Mouse (Mus musculus) olfactory bulb, adult 2 months (tissue): ENCODE measurements at regions not wholly inside any gene's neighbourhood (a gene's known extent, or its start where the extent isn't known, plus 50 kb on each side); places are given as distances from the start of the nearest gene placed in this dataset.

ENCODE experiments used
- CTCF ChIP-seq: fragments of 200-500 bp; IDR thresholded peaks from 2 replicates; pipeline ENCODE4 v1.5.1; 2012; ENCODE audit warnings: low read depth, mild to moderate bottlenecking, low read length, moderate library complexity; ENCODE audit not compliant: insufficient read depth
- POLR2A ChIP-seq: fragments of 200-500 bp; IDR thresholded peaks from 2 replicates; pipeline ENCODE4 v1.6.1; 2012; ENCODE audit warnings: mild to moderate bottlenecking, low read depth, low read length, moderate library complexity; ENCODE audit not compliant: insufficient read depth

DNA sequence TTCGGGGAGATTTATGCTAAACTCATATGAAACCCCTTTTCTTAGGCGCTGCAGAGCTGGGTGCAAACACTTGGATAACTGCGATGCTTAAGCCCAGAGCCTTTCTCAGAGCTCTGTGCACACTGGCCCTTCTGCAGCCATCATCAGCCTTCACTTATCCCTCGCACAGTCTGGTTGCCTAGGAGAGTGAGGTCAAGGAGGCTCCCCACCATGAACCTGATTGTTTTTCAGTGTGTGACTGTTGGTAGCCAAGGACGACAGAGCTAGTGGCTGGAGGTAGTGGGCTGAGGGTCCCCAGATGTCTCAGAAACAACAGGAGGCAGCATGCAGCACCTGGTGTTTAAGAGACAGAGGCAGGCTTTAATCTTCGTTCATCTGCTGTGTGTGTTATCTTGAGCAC lies 108.6 kb upstream of the Gadl1 start:
- TF ChIP-seq CTCF (no peak), POLR2A (no peak)
